10 mouse cellular contexts compared by ENCODE assay signal in genomic region chr4:40828910-40829309, GRCm38 (mm10). TPM values are rescaled to one million over a fixed set of nuclear protein-coding genes. Genes with fewer than 3 reads are reported as not detected.
A peak's percentile ranks its signal among the peaks of the same experiment; 100 is the strongest.
DNase-seq lines count a peak whose midpoint lies in the region; ATAC-seq and TF ChIP-seq lines count a peak whose summit lies in the region.
"Had no signal": no experiment of that assay in that cellular context is flagged by ENCODE, and none has a peak within 500 bp of the region (broad histone marks: within the 10 kb centered on the region; RNA-seq: fewer than 3 reads in every experiment).

No protein-coding gene starts in this region.

- no peak overlapping the region for H3K4me3 ChIP-seq in embryonic facial prominence, embryonic 14.5 days (ENCODE audit: low read depth, low read length)
- H3K4me3 ChIP-seq in intestine, postnatal 0 days (ENCODE audit: low read depth, low read length), result no peak overlapping the region
- H3K4me3 ChIP-seq in lung, embryonic 14.5 days (ENCODE audit: low read depth, low read length), result no peak overlapping the region
- H3K4me3 ChIP-seq: forebrain, embryonic 10.5 days had no signal

- H3K27ac ChIP-seq in embryonic facial prominence, embryonic 14.5 days (replicated peaks; ENCODE audit: low read depth, low read length), result 0 out of 2 replicates have a peak overlapping the region, but pooled peaks have one; percentile 6
- no peak overlapping the region for H3K27ac ChIP-seq in intestine, postnatal 0 days (ENCODE audit: low read depth, low read length)
- peak overlapping the region; percentile 63; the same call in 1 of the 2 replicates for H3K27ac ChIP-seq in lung, embryonic 14.5 days (ENCODE audit: low read depth)
- H3K27ac ChIP-seq: forebrain, embryonic 10.5 days had no signal

- intact Hi-C loops in left cerebral cortex, postnatal 36 days (cut with DNase I), result no loop called here

- H3K36me3 ChIP-seq in embryonic facial prominence, embryonic 14.5 days (ENCODE audit: control insufficient read depth, insufficient read depth, low read length), result no peaks in the 10 kb centered on the region
- no peaks in the 10 kb centered on the region for H3K36me3 ChIP-seq in intestine, postnatal 0 days (ENCODE audit: control insufficient read depth, insufficient read depth)
- no peaks in the 10 kb centered on the region for H3K36me3 ChIP-seq in lung, embryonic 14.5 days (ENCODE audit: insufficient read depth)

- H3K9me3 ChIP-seq in embryonic facial prominence, embryonic 14.5 days (ENCODE audit: control insufficient read depth, low read length), result no peaks in the 10 kb centered on the region
- H3K9me3 ChIP-seq in intestine, postnatal 0 days (ENCODE audit: control insufficient read depth), result no peaks in the 10 kb centered on the region
- H3K9me3 ChIP-seq in lung, embryonic 14.5 days (ENCODE audit: low read depth, low read length), result no peaks in the 10 kb centered on the region
- H3K9me3 ChIP-seq: forebrain, embryonic 10.5 days had no signal

- no peaks in the 10 kb centered on the region for H3K4me1 ChIP-seq in embryonic facial prominence, embryonic 14.5 days (ENCODE audit: control insufficient read depth, insufficient read depth, low read length)
- H3K4me1 ChIP-seq in intestine, postnatal 0 days (replicated peaks; ENCODE audit: control insufficient read depth, insufficient read depth, low read length), result no peaks in the 10 kb centered on the region
- no peaks in the 10 kb centered on the region for H3K4me1 ChIP-seq in lung, embryonic 14.5 days (ENCODE audit: insufficient read depth)

- TF ChIP-seq CTCF in intestine, postnatal 0 days (IDR thresholded peaks at IDR 0.05; ENCODE audit: low read depth), result no peak
- TF ChIP-seq CTCF in lung, embryonic 14.5 days (IDR thresholded peaks at IDR 0.05; ENCODE audit: low read depth), result no peak

- H3K9ac ChIP-seq in embryonic facial prominence, embryonic 14.5 days (ENCODE audit: low read depth, low read length), result no peak overlapping the region
- H3K9ac ChIP-seq in intestine, postnatal 0 days (ENCODE audit: low read depth, low read length), result no peak overlapping the region
- H3K9ac ChIP-seq in lung, embryonic 14.5 days, result no peak overlapping the region

- WGBS in embryonic facial prominence, embryonic 14.5 days, result 57% methylated on average over 7 of the region's 7 CpGs
- 51% methylated on average over 7 of the region's 7 CpGs for WGBS in intestine, postnatal 0 days
- WGBS in lung, embryonic 14.5 days, result 37% methylated on average over 7 of the region's 7 CpGs

- peak; percentile 26 for DNase-seq in ZHBTc4 (ENCODE audit: low read depth, low spot score)
- DNase-seq in embryonic facial prominence, embryonic 14.5 days (ENCODE audit: low spot score), result no peak
- DNase-seq in lung, embryonic 14.5 days, result peak; percentile 87
- no peak for DNase-seq in cerebellum, postnatal 14 days
- DNase-seq in left cerebral cortex, postnatal 36 days (ENCODE audit: low spot score in 2 of 2), result no peak
- no peak for DNase-seq in urinary bladder, adult 2 months (ENCODE audit: low spot score)
- DNase-seq: thymus, postnatal 36 days had no signal

- ATAC-seq in embryonic facial prominence, embryonic 14.5 days (ENCODE audit: low read depth), result no peak
- ATAC-seq in intestine, postnatal 0 days, result peak; percentile 33; the same call in 1 of the 2 replicates
- ATAC-seq in lung, embryonic 14.5 days (ENCODE audit: insufficient read depth), result peak; percentile 93
- no peak for ATAC-seq in monocyte, adult 5-6 weeks (replicated peaks; ENCODE audit: insufficient number of reproducible peaks, low FRiP score, low TSS enrichment, poor library complexity, severe bottlenecking)

- H3K27me3 ChIP-seq in embryonic facial prominence, embryonic 14.5 days (replicated peaks; ENCODE audit: control insufficient read depth, insufficient read depth, low read length), result no peaks in the 10 kb centered on the region
- peaks cover 6% of the 10 kb centered on the region; the same call in 1 of the 2 replicates for H3K27me3 ChIP-seq in intestine, postnatal 0 days (replicated peaks; ENCODE audit: control insufficient read depth, insufficient read depth, low read length)
- H3K27me3 ChIP-seq in lung, embryonic 14.5 days (ENCODE audit: insufficient read depth, low read length), result no peaks in the 10 kb centered on the region

- no peak overlapping the region for H3K4me2 ChIP-seq in embryonic facial prominence, embryonic 14.5 days (ENCODE audit: low read depth, low read length)
- no peak overlapping the region for H3K4me2 ChIP-seq in intestine, postnatal 0 days (replicated peaks; ENCODE audit: low read depth)
- no peak overlapping the region for H3K4me2 ChIP-seq in lung, embryonic 14.5 days

RNA-seq across cellular contexts. Expression of gene B4galt1, which starts 24.9 kb away (rescaled TPM):
- polyA plus RNA-seq in embryonic facial prominence, embryonic 14.5 days (2014; fragmentation: Nextera tagmentation; extraction: Ambion mirVana), result 66.8 and 68.3 TPM in 2 replicates
- polyA plus RNA-seq in intestine, postnatal 0 days (2015; fragmentation: Nextera tagmentation; extraction: Ambion mirVana), result 15.3 and 15.5 TPM in 2 replicates
- 64.4 and 66.5 TPM in 2 replicates for polyA plus RNA-seq in lung, embryonic 14.5 days (2014; fragmentation: Nextera tagmentation; extraction: Ambion mirVana)
- total RNA-seq in left cerebral cortex, postnatal 36 days (2021), result 1 to 10 TPM; 4.1 to 5.1 TPM
- 27.7 to 60.9 TPM (median 40.1 TPM) in 3 replicates for total RNA-seq in monocyte, adult 5-6 weeks (2017)
- polyA plus RNA-seq in urinary bladder, adult 2 months (2012; rRNA removed), result 55.9 and 66.7 TPM in 2 replicates

Comparison
In these comparisons a context has a peak if more than half of its experiments do, and no peak if none do; other contexts are left out.
1. DNase-seq: peak in ZHBTc4 (single experiment) and lung, embryonic 14.5 days (single experiment); none in embryonic facial prominence, embryonic 14.5 days (single experiment), cerebellum, postnatal 14 days (0 of 2), left cerebral cortex, postnatal 36 days (0 of 2) and urinary bladder, adult 2 months (single experiment).
2. ATAC-seq: peak in intestine, postnatal 0 days (single experiment) and lung, embryonic 14.5 days (single experiment); none in embryonic facial prominence, embryonic 14.5 days (single experiment) and monocyte, adult 5-6 weeks (single experiment).